Mouse (Mus musculus) ES-Bruce4 (cell line): ENCODE results near the gene Abca9.

Source experiments
- CTCF ChIP-seq: IDR thresholded peaks from one replicate; pipeline ENCODE4 v1.8.1; 2011; ENCODE audit warnings: low read depth, low read length
- POLR2A ChIP-seq: IDR thresholded peaks from one replicate; pipeline ENCODE4 v1.8.1; 2011; ENCODE audit warnings: low read length; ENCODE audit not compliant: insufficient read depth

DNA sequence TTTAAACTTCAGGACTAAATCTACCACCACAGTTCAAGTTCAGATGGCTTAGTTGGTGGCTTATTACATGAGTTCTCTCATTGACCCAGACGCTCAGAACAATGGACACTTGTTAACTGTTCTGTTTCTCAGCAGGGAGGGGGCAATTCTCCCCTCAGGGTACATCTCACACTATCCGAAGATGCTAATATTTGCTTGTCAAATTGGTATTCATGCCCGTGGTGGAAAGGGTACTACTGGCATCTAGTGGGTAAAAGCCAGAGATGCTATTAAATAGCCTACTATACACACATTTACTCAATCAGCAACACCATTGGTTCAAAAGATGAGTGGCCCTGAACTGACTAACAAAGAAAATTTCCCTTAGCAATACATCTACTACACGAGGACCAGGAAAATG is 56.9 kb downstream of the Abca9 start:
- TF ChIP-seq CTCF = no peak
- no peak for TF ChIP-seq POLR2A
